Mouse (Mus musculus): ENCODE results near the gene Six5. TPM values are rescaled to one million over a fixed set of nuclear protein-coding genes. Genes with fewer than 3 reads are reported as not detected.

Six5 gene
- total RNA-seq, 2 experiments from 2014 or later = 23.4 to 25.3 TPM

GRCm38 (mm10) chr7:19075231-19075630, 19.2 kb upstream of the Six5 start:
- DNase-seq (ENCODE audit: low spot score in 2 of 2) = no peak

- DNase-seq (ENCODE audit: low spot score in 2 of 2) = peak; percentile 83 to 87
These were observed 18.4 kb upstream of the Six5 start, which contains the start of gene Dmwd for GRCm38 (mm10) chr7:19075723-19076585. Gene Dmwd (plus strand): TSS chr7:19076227.

GRCm38 (mm10) chr7:19076586-19076991, 17.8 kb upstream of the Six5 start:
- no peak for DNase-seq (ENCODE audit: low spot score in 2 of 2)

GRCm38 (mm10) chr7:19077761-19078160, 16.6 kb upstream of the Six5 start:
- no peak for DNase-seq (ENCODE audit: low spot score in 2 of 2)

GRCm38 (mm10) chr7:19078732-19079131, 15.7 kb upstream of the Six5 start:
- no peak for DNase-seq (ENCODE audit: low spot score in 2 of 2)

GRCm38 (mm10) chr7:19080451-19080950, 13.9 kb upstream of the Six5 start:
- no peak for DNase-seq (ENCODE audit: low spot score in 2 of 2)

- DNase-seq (ENCODE audit: low spot score in 2 of 2) = no peak
These were observed 12.2 kb upstream of the Six5 start for GRCm38 (mm10) chr7:19082171-19082570.

GRCm38 (mm10) chr7:19083096-19083495, 11.3 kb upstream of the Six5 start:
- DNase-seq (ENCODE audit: low spot score in 2 of 2) = no peak

- no peak for DNase-seq (ENCODE audit: low spot score in 2 of 2)
These were observed 10.7 kb upstream of the Six5 start, which contains the start of gene Dmpk for GRCm38 (mm10) chr7:19083701-19084100. Gene Dmpk (plus strand): TSS chr7:19083849.

- DNase-seq (ENCODE audit: low spot score in 2 of 2) = no peak
These were observed 10.1 kb upstream of the Six5 start for GRCm38 (mm10) chr7:19084277-19084771.

- DNase-seq (ENCODE audit: low spot score in 2 of 2) = no peak
These were observed 9.4 kb upstream of the Six5 start for GRCm38 (mm10) chr7:19084921-19085473.

GRCm38 (mm10) chr7:19085495-19085894, 8.9 kb upstream of the Six5 start:
- DNase-seq (ENCODE audit: low spot score in 2 of 2) = no peak

GRCm38 (mm10) chr7:19086042-19086441, 8.4 kb upstream of the Six5 start:
- peak in 1 of 2 experiments; percentile 53 for DNase-seq (ENCODE audit: low spot score in 2 of 2)

- DNase-seq (ENCODE audit: low spot score in 2 of 2) = no peak
These were observed 7.6 kb upstream of the Six5 start for GRCm38 (mm10) chr7:19086760-19087159.

- DNase-seq (ENCODE audit: low spot score in 2 of 2) = peak in 1 of 2 experiments; percentile 55
These were observed 5.6 kb upstream of the Six5 start for GRCm38 (mm10) chr7:19088813-19089212.

- no peak for DNase-seq (ENCODE audit: low spot score in 2 of 2)
These were observed 2.5 kb upstream of the Six5 start for GRCm38 (mm10) chr7:19091913-19092312.

- DNase-seq (ENCODE audit: low spot score in 2 of 2) = no peak
These were observed 1.8 kb upstream of the Six5 start for GRCm38 (mm10) chr7:19092381-19093173.

GRCm38 (mm10) chr7:19093174-19093521, 1.2 kb upstream of the Six5 start:
- peak; percentile 74 to 77 for DNase-seq (ENCODE audit: low spot score in 2 of 2)

- peak; percentile 89 to 95 for DNase-seq (ENCODE audit: low spot score in 2 of 2)
These were observed 633 bp upstream of the Six5 start for GRCm38 (mm10) chr7:19093537-19094385.
